Mouse (Mus musculus) adrenal gland, adult 8-10 months (tissue): ENCODE measurements around the gene Wnt2b. TPM values are rescaled to one million over a fixed set of nuclear protein-coding genes. Genes with fewer than 3 reads are reported as not detected.

ENCODE experiments used
- DNase-seq: peaks from one replicate; pipeline ENCODE4 v3.0.0; 2022
- total RNA-seq, 4 experiments: library from RNA; stranded (reverse); gene quantifications; 2 replicates each; pipeline ENCODE4 v1.2.4; 2022

Gene Wnt2b
- total RNA-seq, 4 experiments from 2014 or later: 21.8 to 30.9 (median 26.2) TPM

- no peak for DNase-seq
Observed at GRCm38 (mm10) chr3:104963331-104964276, 1.9 kb upstream of the Wnt2b start.

GRCm38 (mm10) chr3:104962866-104963265 lies 1.1 kb upstream of the Wnt2b start:
- no peak for DNase-seq

GRCm38 (mm10) chr3:104962141-104962611 lies 455 bp upstream of the Wnt2b start:
- no peak for DNase-seq

DNA sequence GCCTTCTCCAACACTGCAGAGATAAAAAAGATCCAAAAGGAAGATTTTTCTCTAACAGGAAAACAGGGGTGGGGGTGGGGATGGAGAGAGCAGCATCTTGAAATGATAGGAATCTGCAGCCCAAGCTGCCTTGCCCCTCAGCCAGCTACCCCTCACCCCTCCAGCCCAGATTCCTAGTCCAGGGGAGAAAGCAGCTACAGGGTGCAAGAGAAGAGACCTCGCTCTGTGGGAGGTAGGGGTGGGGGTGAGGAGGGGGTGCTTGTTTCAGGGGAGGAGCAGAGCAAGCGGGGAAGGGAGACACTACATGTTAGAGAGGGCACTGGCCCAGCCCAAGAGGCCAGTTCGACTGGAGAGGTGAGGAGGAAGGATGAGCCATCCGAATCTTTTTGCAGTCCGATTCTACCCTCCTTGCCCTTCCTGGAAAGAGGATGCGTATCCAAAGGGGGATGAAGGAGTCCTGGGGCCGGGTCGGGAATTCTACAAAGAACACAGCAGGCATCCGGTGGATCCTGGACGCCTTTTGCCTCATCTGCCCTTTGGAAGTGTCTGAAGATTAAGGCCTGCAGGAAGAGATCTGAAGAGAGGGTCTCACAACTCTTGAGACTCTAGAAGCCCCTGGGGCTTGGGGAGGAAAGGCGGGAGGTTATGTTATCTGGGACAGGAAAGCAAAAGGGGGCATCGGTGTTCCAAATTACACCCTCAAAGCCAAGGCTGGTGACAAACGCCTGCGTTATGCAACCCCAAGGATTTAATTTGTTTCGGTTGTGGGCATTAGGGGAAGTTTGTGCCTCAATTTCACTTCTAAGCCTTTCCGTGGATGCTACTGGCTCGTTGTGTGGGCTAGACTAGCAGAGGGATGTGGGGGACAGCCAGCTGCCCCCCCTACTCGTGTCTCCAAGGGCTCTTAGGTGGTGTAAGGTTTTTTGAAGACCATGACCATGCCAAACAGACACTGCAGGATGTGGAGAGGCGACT lies 1.4 kb downstream of the Wnt2b start:
- DNase-seq: no peak

DNA sequence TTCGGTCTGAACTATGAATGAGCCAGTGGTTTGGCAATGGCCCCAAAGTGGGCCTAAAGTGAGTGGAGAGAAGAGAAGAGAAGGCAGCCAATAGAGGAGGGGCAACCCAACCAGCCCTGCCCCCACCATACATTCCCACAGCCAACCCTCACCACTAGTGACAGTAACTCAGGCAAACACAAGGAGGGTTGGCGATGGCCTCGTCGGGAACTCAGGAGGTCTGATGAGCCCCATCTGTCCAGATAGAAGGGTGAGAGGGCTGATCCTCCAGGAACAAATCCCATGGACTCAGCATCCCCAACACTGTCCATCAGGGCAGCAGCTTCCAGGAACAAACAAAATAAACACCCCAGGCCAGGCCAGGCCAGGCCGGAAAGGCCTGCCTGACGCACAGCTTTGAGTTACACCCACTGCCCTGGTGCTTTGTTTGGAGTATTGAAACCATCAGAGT lies 5.6 kb downstream of the Wnt2b start:
- no peak for DNase-seq

DNA sequence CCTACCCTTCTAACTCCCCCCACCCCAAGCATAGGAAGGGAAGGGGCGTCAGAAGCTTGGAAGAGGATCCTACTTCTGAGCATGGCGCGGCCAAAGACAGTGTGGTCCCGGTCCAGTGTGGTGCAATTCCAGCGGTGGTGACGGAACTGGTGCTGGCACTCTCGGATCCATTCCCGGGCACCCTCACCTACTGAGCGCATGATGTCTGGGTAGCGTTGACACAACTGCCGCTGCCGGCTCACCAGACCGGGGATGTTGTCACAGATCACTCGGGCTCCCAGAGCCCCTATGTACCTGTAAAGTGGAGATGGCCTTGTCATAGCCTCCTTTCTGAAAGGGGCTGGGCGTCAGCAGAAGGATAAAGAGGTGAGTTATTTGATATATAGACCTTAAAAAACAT lies 7.2 kb downstream of the Wnt2b start:
- no peak for DNase-seq

- DNase-seq: no peak
Observed at GRCm38 (mm10) chr3:104954137-104954536, 7.6 kb downstream of the Wnt2b start.

- no peak for DNase-seq
Observed at GRCm38 (mm10) chr3:104952891-104953670, 8.6 kb downstream of the Wnt2b start.

DNA sequence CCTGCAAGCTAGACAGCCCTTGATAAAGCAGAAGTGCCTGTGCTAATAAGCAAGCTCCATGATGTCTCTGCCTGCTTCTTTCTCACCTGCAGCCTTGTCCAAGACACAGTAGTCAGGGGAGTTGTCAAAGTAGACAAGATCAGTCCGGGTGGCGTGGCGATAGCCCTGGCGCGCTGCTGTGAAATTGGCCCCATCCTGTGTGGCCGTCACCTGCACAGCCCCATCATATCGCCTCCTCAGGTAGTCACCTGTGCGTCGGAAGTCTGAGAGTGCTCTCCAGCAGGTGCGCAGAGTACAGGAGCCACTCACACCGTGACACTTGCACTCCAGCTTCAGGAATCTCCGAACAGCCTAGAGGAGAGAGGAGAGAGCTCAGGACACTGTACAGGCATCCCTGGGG lies 10.8 kb downstream of the Wnt2b start:
- no peak for DNase-seq

DNA sequence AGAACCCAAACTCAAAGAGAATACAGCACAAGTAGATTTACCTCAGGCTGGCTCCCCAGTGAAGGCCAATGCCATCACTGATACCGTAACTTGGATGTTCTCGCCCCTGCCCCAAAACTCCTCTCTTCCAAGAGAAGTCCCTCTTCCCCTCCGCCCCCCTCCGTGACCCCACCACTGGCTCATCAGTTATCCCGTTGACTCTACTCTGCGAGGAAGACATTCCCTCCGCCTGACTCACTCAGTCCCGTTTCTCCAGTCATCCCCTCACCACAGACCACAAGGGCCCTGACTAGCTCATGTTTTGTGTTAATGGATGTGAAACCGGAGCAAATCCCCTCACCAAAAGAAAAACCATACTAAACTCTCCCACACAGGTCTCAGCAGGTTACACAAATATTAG lies 16.8 kb downstream of the Wnt2b start:
- DNase-seq: no peak

DNA sequence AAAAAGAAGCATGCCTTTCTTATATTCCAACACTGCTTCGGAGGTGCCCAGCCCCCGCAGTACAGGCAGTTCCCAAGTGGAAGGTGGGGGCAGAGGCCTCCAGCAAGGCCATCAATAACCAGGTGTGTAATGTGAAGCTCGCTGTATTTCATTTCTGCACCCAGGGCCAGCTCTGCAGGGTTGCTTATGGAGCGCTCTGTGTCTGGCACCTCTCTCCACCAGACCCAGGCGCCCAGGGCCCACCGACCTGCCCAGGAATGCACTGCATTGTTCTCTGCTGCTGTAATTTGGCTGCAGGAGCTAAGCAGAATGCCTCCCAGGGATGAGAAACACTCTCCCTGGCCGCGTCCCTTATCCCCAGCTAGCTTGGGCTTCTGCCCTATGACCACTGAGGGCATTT lies 18.4 kb downstream of the Wnt2b start:
- no peak for DNase-seq

DNA sequence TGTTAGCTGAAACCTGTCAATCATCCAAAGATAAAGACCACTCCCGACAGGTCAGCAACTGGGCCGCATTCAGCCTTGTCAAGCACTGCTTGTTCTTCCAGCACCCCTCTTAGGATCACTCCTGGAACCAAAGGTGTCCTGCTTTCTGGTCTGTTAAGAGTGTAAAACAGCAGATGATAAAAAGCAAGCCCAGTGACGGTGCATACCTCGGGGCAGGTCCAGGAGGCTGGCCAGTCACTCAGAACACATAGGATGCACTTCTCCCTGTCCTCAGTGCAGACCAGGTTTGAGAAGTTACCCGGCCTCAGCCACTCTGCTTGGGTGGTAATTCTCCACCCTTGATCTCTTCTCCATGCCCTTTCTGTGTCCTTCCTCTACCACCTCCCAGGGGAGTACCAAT lies 19.0 kb downstream of the Wnt2b start:
- no peak for DNase-seq

GRCm38 (mm10) chr3:104940691-104941090 lies 21.0 kb downstream of the Wnt2b start:
- DNase-seq: no peak

GRCm38 (mm10) chr3:104938327-104938726 lies 23.4 kb downstream of the Wnt2b start:
- DNase-seq: no peak

DNA sequence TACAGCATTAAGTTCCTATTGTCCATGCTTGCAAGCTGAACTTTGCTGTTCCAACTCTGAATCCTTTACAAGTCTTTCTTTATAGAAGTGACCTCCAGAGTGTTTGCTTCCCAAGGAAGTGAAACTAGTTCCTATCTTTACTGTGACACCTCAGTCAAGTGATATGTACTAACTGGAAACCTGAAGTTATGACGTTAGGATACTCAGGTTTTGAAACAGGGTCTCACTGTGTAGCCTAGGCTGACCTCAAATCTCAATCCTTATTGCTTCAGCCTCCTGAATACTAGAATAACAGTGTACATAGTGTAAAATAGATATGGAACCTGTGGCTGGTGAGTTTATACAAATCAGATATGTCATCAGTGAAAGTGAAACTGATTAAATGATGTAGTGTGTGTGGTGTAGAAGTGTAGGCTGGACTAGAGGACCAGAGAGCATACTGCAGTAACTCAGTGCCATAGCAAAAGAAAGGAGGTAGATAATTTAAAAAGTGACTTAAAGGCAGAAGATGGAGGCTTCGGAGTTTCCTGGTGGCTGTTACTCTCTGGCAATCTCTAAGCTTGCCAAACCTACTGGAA lies 23.9 kb downstream of the Wnt2b start:
- no peak for DNase-seq

GRCm38 (mm10) chr3:104929385-104929784 lies 32.3 kb downstream of the Wnt2b start:
- no peak for DNase-seq

- DNase-seq: no peak
Observed at GRCm38 (mm10) chr3:104914986-104915385, 46.7 kb downstream of the Wnt2b start.

DNA sequence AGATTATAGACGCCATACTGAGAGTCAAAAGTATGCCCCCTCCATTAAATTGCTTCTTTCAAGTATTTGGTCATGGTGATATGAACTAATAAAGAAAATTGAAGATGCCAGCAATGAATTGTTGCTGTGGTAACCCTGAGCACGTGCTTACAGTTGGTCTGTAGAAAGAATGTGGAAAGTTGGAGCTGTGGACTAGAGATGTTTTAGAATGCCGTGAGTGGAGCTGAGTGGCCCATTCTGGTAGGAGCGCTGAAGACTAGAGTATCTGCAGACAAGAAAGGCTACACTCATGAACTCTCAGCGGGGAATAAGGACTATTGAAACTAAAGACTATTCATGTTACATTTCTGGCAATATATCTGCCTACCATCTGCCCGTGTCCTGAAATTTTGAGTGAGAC lies 52.5 kb downstream of the Wnt2b start:
- no peak for DNase-seq

GRCm38 (mm10) chr3:104906007-104906406 lies 55.7 kb downstream of the Wnt2b start:
- no peak for DNase-seq

- DNase-seq: no peak
Observed at GRCm38 (mm10) chr3:104905389-104905788, 56.3 kb downstream of the Wnt2b start.

DNA sequence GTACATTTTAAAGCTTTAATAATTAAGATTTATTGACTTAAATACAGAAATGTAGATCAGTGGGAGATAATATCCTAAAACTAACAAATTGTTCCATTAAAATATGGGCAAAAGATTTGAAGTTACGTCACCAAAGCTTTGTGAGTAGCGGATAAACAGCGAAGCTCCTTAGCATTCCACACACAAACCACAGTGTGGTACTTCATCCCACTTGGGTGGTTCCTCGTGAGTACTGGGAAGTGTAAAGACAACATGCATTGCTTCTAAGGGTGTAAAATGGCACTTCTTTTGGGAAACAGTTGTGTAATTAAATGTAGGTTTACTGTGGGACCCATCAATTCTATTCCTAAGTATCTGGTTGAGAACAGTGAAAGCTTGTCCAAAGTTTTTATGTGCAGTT lies 60.6 kb downstream of the Wnt2b start:
- no peak for DNase-seq

DNA sequence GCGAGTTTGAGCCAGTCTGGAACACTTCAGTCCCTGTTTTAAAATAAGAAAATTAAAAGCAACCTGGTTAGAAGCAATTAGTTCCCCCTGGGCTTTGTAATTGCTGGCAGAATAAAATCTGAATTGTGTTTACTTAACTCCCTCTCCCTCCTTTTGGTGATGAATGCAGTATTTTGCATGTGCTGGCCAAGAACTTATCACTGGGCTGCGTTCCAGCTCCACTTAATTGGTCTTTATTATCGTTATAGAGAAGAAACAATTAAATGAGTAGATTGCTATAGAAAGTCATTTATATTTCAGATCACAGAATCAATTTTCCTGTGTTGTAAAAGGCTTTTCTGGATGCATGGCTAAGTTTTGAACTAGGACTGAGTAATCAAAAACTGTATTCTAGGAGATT lies 65.6 kb downstream of the Wnt2b start:
- DNase-seq: no peak
